Mouse (Mus musculus) stomach, embryonic 15.5 days (tissue): ENCODE results near the gene Prkcb. TPM values are rescaled to one million over a fixed set of nuclear protein-coding genes. Genes with fewer than 3 reads are reported as not detected.

Source experiments
- ATAC-seq: fragments of 200-750 bp; cut with Nextera tagmentation; 2 replicates; pipeline ENCODE4 v1.8.0; 2017; ENCODE audit warnings: low read depth, moderate number of reproducible peaks, moderate TSS enrichment; ENCODE audit not compliant: insufficient read depth, low FRiP score
- H3K27ac ChIP-seq: fragments of 300-500 bp; sonication (generic); 2 replicates; pipeline ENCODE4 v1.5.1; 2015; ENCODE audit warnings: mild to moderate bottlenecking, inconsistent platforms
- H3K27me3 ChIP-seq: fragments of 300-500 bp; sonication (generic); replicated peaks from 2 replicates; pipeline ENCODE4 v1.6.1; 2015; ENCODE audit warnings: inconsistent platforms
- H3K36me3 ChIP-seq: fragments of 300-500 bp; sonication (generic); 2 replicates; pipeline ENCODE4 v1.6.1; 2015; ENCODE audit warnings: inconsistent platforms
- H3K4me1 ChIP-seq: fragments of 300-500 bp; sonication (generic); 2 replicates; pipeline ENCODE4 v1.6.1; 2015; ENCODE audit warnings: inconsistent platforms
- H3K4me2 ChIP-seq: fragments of 300-500 bp; sonication (generic); 2 replicates; pipeline ENCODE4 v1.6.1; 2015; ENCODE audit warnings: mild to moderate bottlenecking, inconsistent platforms
- H3K4me3 ChIP-seq: fragments of 300-500 bp; sonication (generic); replicated peaks from 2 replicates; pipeline ENCODE4 v1.5.1; 2015; ENCODE audit warnings: inconsistent platforms
- H3K9ac ChIP-seq: fragments of 300-500 bp; sonication (generic); 2 replicates; pipeline ENCODE4 v1.6.1; 2015; ENCODE audit warnings: inconsistent platforms
- H3K9me3 ChIP-seq: fragments of 300-500 bp; sonication (generic); 2 replicates; pipeline ENCODE4 v1.6.1; 2016; ENCODE audit warnings: inconsistent platforms
- WGBS: fragments of 180-500 bp; shearing (Covaris S2); methylation state at CpG from one replicate; pipeline ENCODE4 v1.1.7; 2015; 5-methylcytosine and 5-hydroxymethylcytosine counted together
- polyA plus RNA-seq: library from polyadenylated mRNA; unstranded; fragments of >200 nt; fragmentation: Nextera tagmentation; extraction: Ambion mirVana; gene quantifications from 2 replicates; pipeline ENCODE4 v1.2.1, GENCODE M21; 2015

Prkcb gene
- polyA plus RNA-seq, 1 experiment from 2014 or later: 14.3 TPM

- no peak for ATAC-seq
Observed at GRCm38 (mm10) chr7:122256722-122257121, 31.8 kb upstream of the Prkcb start.

GRCm38 (mm10) chr7:122258521-122258920 is 30.0 kb upstream of the Prkcb start:
- ATAC-seq: no peak
- Histone ChIP-seq H3K9ac (no peak overlapping the region), H3K9me3 (no peaks in the 10 kb centered on the region), H3K27ac (no peak overlapping the region), H3K4me3 (no peak overlapping the region), H3K27me3 (no peaks in the 10 kb centered on the region), H3K4me2 (no peak overlapping the region), H3K4me1 (no peaks in the 10 kb centered on the region), H3K36me3 (no peaks in the 10 kb centered on the region)
- 78% methylated on average over 4 of the region's 4 CpGs for WGBS

More at GRCm38 (mm10) chr7:122256722-122257121, 31.8 kb upstream of the Prkcb start:
- no peaks in the 10 kb centered on the region for H3K36me3 ChIP-seq
- no peak overlapping the region for H3K4me2 ChIP-seq
- no peak overlapping the region for H3K27ac ChIP-seq
- no peaks in the 10 kb centered on the region for H3K9me3 ChIP-seq
- no peak overlapping the region for H3K9ac ChIP-seq
- no peak overlapping the region for H3K4me3 ChIP-seq
- H3K4me1 ChIP-seq: no peaks in the 10 kb centered on the region
- no peaks in the 10 kb centered on the region for H3K27me3 ChIP-seq
- 84% methylated on average over 7 of the region's 7 CpGs for WGBS

GRCm38 (mm10) chr7:122260055-122260602 is 28.4 kb upstream of the Prkcb start:
- ATAC-seq: no peak
- Histone ChIP-seq H3K36me3 (no peaks in the 10 kb centered on the region), H3K4me1 (no peaks in the 10 kb centered on the region), H3K4me3 (no peak overlapping the region), H3K9me3 (no peaks in the 10 kb centered on the region), H3K9ac (no peak overlapping the region), H3K4me2 (no peak overlapping the region), H3K27me3 (no peaks in the 10 kb centered on the region), H3K27ac (no peak overlapping the region)
- 78% methylated on average over 5 of the region's 5 CpGs for WGBS

- no peak for ATAC-seq
- no peak overlapping the region for H3K4me2 ChIP-seq
- 37% methylated on average over 4 of the region's 4 CpGs for WGBS
- H3K27ac ChIP-seq: no peak overlapping the region
- H3K27me3 ChIP-seq: no peaks in the 10 kb centered on the region
- H3K4me1 ChIP-seq: no peaks in the 10 kb centered on the region
- no peak overlapping the region for H3K4me3 ChIP-seq
- H3K36me3 ChIP-seq: no peaks in the 10 kb centered on the region
- H3K9ac ChIP-seq: no peak overlapping the region
- no peaks in the 10 kb centered on the region for H3K9me3 ChIP-seq
Observed at GRCm38 (mm10) chr7:122268983-122269486, 19.5 kb upstream of the Prkcb start.

GRCm38 (mm10) chr7:122272334-122272733 is 16.2 kb upstream of the Prkcb start:
- no peak overlapping the region for H3K27ac ChIP-seq
- no peaks in the 10 kb centered on the region for H3K9me3 ChIP-seq
- H3K27me3 ChIP-seq: no peaks in the 10 kb centered on the region
- no peak overlapping the region for H3K9ac ChIP-seq
- ATAC-seq: no peak
- H3K36me3 ChIP-seq: no peaks in the 10 kb centered on the region
- 68% methylated on average over 2 of the region's 2 CpGs for WGBS
- no peak overlapping the region for H3K4me3 ChIP-seq
- no peak overlapping the region for H3K4me2 ChIP-seq
- H3K4me1 ChIP-seq: no peaks in the 10 kb centered on the region

GRCm38 (mm10) chr7:122279580-122279979 is 9.0 kb upstream of the Prkcb start:
- H3K9me3 ChIP-seq: no peaks in the 10 kb centered on the region
- no peak overlapping the region for H3K9ac ChIP-seq
- H3K4me3 ChIP-seq: no peak overlapping the region
- no peak overlapping the region for H3K4me2 ChIP-seq
- H3K27me3 ChIP-seq: no peaks in the 10 kb centered on the region
- ATAC-seq: no peak
- no peaks in the 10 kb centered on the region for H3K36me3 ChIP-seq
- H3K27ac ChIP-seq: no peak overlapping the region
- H3K4me1 ChIP-seq: no peaks in the 10 kb centered on the region
- 77% methylated on average over 9 of the region's 9 CpGs for WGBS

GRCm38 (mm10) chr7:122280334-122280733 is 8.2 kb upstream of the Prkcb start:
- Histone ChIP-seq H3K4me2 (no peak overlapping the region), H3K9me3 (no peaks in the 10 kb centered on the region), H3K4me1 (no peaks in the 10 kb centered on the region), H3K9ac (no peak overlapping the region), H3K4me3 (no peak overlapping the region), H3K36me3 (no peaks in the 10 kb centered on the region), H3K27me3 (no peaks in the 10 kb centered on the region), H3K27ac (no peak overlapping the region)
- ATAC-seq: no peak
- 60% methylated on average over 2 of the region's 2 CpGs for WGBS

- 84% methylated on average over 2 of the region's 2 CpGs for WGBS
Observed at GRCm38 (mm10) chr7:122282584-122282983, 6.0 kb upstream of the Prkcb start.

GRCm38 (mm10) chr7:122287217-122287616 is 1.3 kb upstream of the Prkcb start:
- no peak for ATAC-seq
- WGBS: 48% methylated on average over 1 of the region's 1 CpGs
- H3K4me2 ChIP-seq: no peak overlapping the region

More at GRCm38 (mm10) chr7:122282584-122282983, 6.0 kb upstream of the Prkcb start:
- no peak for ATAC-seq
- Histone ChIP-seq H3K27me3 (no peaks in the 10 kb centered on the region; the same call in 1 of the 2 replicates), H3K9ac (no peak overlapping the region), H3K4me3 (no peak overlapping the region), H3K4me2 (no peak overlapping the region), H3K27ac (no peak overlapping the region), H3K36me3 (no peaks in the 10 kb centered on the region), H3K9me3 (no peaks in the 10 kb centered on the region), H3K4me1 (no peaks in the 10 kb centered on the region)

GRCm38 (mm10) chr7:122289243-122290111 is 926 bp downstream of the Prkcb start:
- H3K4me3 ChIP-seq: peak overlapping the region; percentile 59
- WGBS: 0% methylated on average over 66 of the region's 66 CpGs
- H3K9ac ChIP-seq: peak overlapping the region; percentile 32; the same call in 1 of the 2 replicates
- H3K27me3 ChIP-seq: peaks cover 24% of the 10 kb centered on the region
- peak overlapping the region; percentile 97 for H3K4me2 ChIP-seq
- peak; percentile 51; the same call in 1 of the 2 replicates for ATAC-seq
- H3K4me1 ChIP-seq: peaks cover 14% of the 10 kb centered on the region
- no peaks in the 10 kb centered on the region for H3K9me3 ChIP-seq
- no peak overlapping the region for H3K27ac ChIP-seq
- H3K36me3 ChIP-seq: no peaks in the 10 kb centered on the region

More at GRCm38 (mm10) chr7:122287217-122287616, 1.3 kb upstream of the Prkcb start:
- no peak overlapping the region for H3K9ac ChIP-seq
- no peaks in the 10 kb centered on the region for H3K9me3 ChIP-seq
- H3K4me3 ChIP-seq: no peak overlapping the region
- peaks cover 14% of the 10 kb centered on the region for H3K4me1 ChIP-seq
- no peak overlapping the region for H3K27ac ChIP-seq
- no peaks in the 10 kb centered on the region for H3K36me3 ChIP-seq
- H3K27me3 ChIP-seq: peaks cover 24% of the 10 kb centered on the region

- Histone ChIP-seq H3K4me2 (peak overlapping the region; percentile 97), H3K9me3 (no peaks in the 10 kb centered on the region), H3K27me3 (peaks cover 24% of the 10 kb centered on the region), H3K4me1 (peaks cover 14% of the 10 kb centered on the region), H3K4me3 (peak overlapping the region; percentile 59), H3K36me3 (no peaks in the 10 kb centered on the region), H3K9ac (no peak overlapping the region), H3K27ac (no peak overlapping the region)
- ATAC-seq: no peak
- WGBS: 10% methylated on average over 12 of the region's 12 CpGs
Observed at GRCm38 (mm10) chr7:122290165-122290564, 1.6 kb downstream of the Prkcb start.

GRCm38 (mm10) chr7:122290771-122291170 is 2.2 kb downstream of the Prkcb start:
- WGBS: 54% methylated on average over 3 of the region's 3 CpGs
- Histone ChIP-seq H3K9me3 (no peaks in the 10 kb centered on the region), H3K4me2 (no peak overlapping the region), H3K36me3 (no peaks in the 10 kb centered on the region), H3K4me3 (no peak overlapping the region), H3K27ac (no peak overlapping the region), H3K9ac (no peak overlapping the region), H3K27me3 (peaks cover 24% of the 10 kb centered on the region), H3K4me1 (peaks cover 14% of the 10 kb centered on the region)
- no peak for ATAC-seq
